Mouse (Mus musculus): ENCODE results near the gene Prdm8. TPM values are rescaled to one million over a fixed set of nuclear protein-coding genes. Genes with fewer than 3 reads are reported as not detected.

Gene Prdm8
- total RNA-seq, 2 experiments from 2014 or later: not detected

Other genes starting within 250 kb of the Prdm8 start
- 3.1 and 7.3 TPM in 2 replicates for gene Antxr2, start 136.2 kb upstream of the Prdm8 start, total RNA-seq (2015; ENCODE audit: low replicate concordance)
- 4.8 and 4.9 TPM in 2 replicates for gene Antxr2, start 136.2 kb upstream of the Prdm8 start, total RNA-seq (2017; ENCODE audit: low replicate concordance)
- gene Fgf5, start 87.0 kb downstream of the Prdm8 start, total RNA-seq (2015; ENCODE audit: low replicate concordance): not detected in 2 replicates
- not detected in 2 replicates for gene Fgf5, start 87.0 kb downstream of the Prdm8 start, total RNA-seq (2017; ENCODE audit: low replicate concordance)
- not detected in 2 replicates for gene Cfap299, start 162.1 kb downstream of the Prdm8 start, total RNA-seq (2015; ENCODE audit: low replicate concordance)
- gene Cfap299, start 162.1 kb downstream of the Prdm8 start, total RNA-seq (2017; ENCODE audit: low replicate concordance): not detected in 2 replicates